Comparison of ENCODE assay signal across 8 mouse cellular contexts in genomic region chr5:115408110-115408509, GRCm38 (mm10). TPM values are rescaled to one million over a fixed set of nuclear protein-coding genes. Genes with fewer than 3 reads are reported as not detected.
DNase-seq lines count a peak whose midpoint lies in the region; ATAC-seq and TF ChIP-seq lines count a peak whose summit lies in the region.
"Had no signal": no experiment of that assay in that cellular context is flagged by ENCODE, and none has a peak within 500 bp of the region (broad histone marks: within the 10 kb centered on the region; RNA-seq: fewer than 3 reads in every experiment).

No protein-coding gene starts in this region.

- H3K27ac ChIP-seq in liver, embryonic 11.5 days (ENCODE audit: low read depth, low read length), result no peak overlapping the region
- H3K27ac ChIP-seq in liver, postnatal 0 days (ENCODE audit: low read depth), result no peak overlapping the region
- H3K27ac ChIP-seq in embryonic facial prominence, embryonic 10.5 days (replicated peaks), result peak overlapping the region; percentile 40; the same call in 1 of the 2 replicates
- no peak overlapping the region for H3K27ac ChIP-seq in hindbrain, embryonic 13.5 days
- no peak overlapping the region for H3K27ac ChIP-seq in neural tube, embryonic 13.5 days (replicated peaks)
- no peak overlapping the region for H3K27ac ChIP-seq in cerebellum, adult 2 months (ENCODE audit: insufficient read depth, low read length)

- DNase-seq in liver, embryonic 11.5 days (ENCODE audit: low spot score), result no peak
- DNase-seq in liver, postnatal 0 days, result no peak
- peak; percentile 64 for DNase-seq in embryonic facial prominence, embryonic 10.5 days (ENCODE audit: low spot score)
- no peak for DNase-seq in cerebellum, adult 2 months
- no peak for DNase-seq in frontal cortex, postnatal 36 days (ENCODE audit: low spot score in 2 of 2)

- H3K9ac ChIP-seq in liver, embryonic 11.5 days (ENCODE audit: low read depth, low read length), result no peak overlapping the region
- H3K9ac ChIP-seq in liver, postnatal 0 days (replicated peaks), result no peak overlapping the region
- peak overlapping the region; percentile 0; the same call in 1 of the 2 replicates for H3K9ac ChIP-seq in hindbrain, embryonic 13.5 days
- no peak overlapping the region for H3K9ac ChIP-seq in neural tube, embryonic 13.5 days

- TF ChIP-seq CTCF in liver, postnatal 0 days (IDR thresholded peaks at IDR 0.05; ENCODE audit: low read depth), result no peak
- no peak for TF ChIP-seq CTCF in cerebellum, adult 2 months (IDR thresholded peaks at IDR 0.05; ENCODE audit: borderline replicate concordance, insufficient read depth, low read depth, low read length)

- H3K27me3 ChIP-seq in liver, embryonic 11.5 days (replicated peaks; ENCODE audit: control insufficient read depth, insufficient read depth, low read length), result peaks cover 14% of the 10 kb centered on the region
- peaks cover 20% of the 10 kb centered on the region for H3K27me3 ChIP-seq in liver, postnatal 0 days (ENCODE audit: insufficient read depth, low read length)
- H3K27me3 ChIP-seq in embryonic facial prominence, embryonic 10.5 days (replicated peaks; ENCODE audit: low read depth, poor library complexity, severe bottlenecking), result peaks cover 14% of the 10 kb centered on the region
- H3K27me3 ChIP-seq in hindbrain, embryonic 13.5 days, result no peaks in the 10 kb centered on the region
- no peaks in the 10 kb centered on the region for H3K27me3 ChIP-seq in neural tube, embryonic 13.5 days
- no peaks in the 10 kb centered on the region; the same call in 1 of the 2 replicates for H3K27me3 ChIP-seq in cerebellum, adult 2 months (ENCODE audit: control insufficient read depth, insufficient read depth, low read length)

- no peak for TF ChIP-seq POLR2A in cerebellum, adult 2 months (IDR thresholded peaks at IDR 0.05; ENCODE audit: borderline replicate concordance, insufficient read depth, low read length)

- H3K9me3 ChIP-seq in liver, embryonic 11.5 days (ENCODE audit: control insufficient read depth, low read length), result no peaks in the 10 kb centered on the region
- no peaks in the 10 kb centered on the region for H3K9me3 ChIP-seq in liver, postnatal 0 days (ENCODE audit: low read length)
- no peaks in the 10 kb centered on the region for H3K9me3 ChIP-seq in embryonic facial prominence, embryonic 10.5 days
- H3K9me3 ChIP-seq in hindbrain, embryonic 13.5 days, result no peaks in the 10 kb centered on the region
- H3K9me3 ChIP-seq in neural tube, embryonic 13.5 days, result no peaks in the 10 kb centered on the region

- H3K4me3 ChIP-seq in liver, embryonic 11.5 days (ENCODE audit: low read depth, low read length), result no peak overlapping the region
- no peak overlapping the region for H3K4me3 ChIP-seq in liver, postnatal 0 days (ENCODE audit: low read depth, low read length)
- H3K4me3 ChIP-seq in embryonic facial prominence, embryonic 10.5 days, result peak overlapping the region; percentile 33
- no peak overlapping the region for H3K4me3 ChIP-seq in hindbrain, embryonic 13.5 days
- no peak overlapping the region for H3K4me3 ChIP-seq in neural tube, embryonic 13.5 days
- no peak overlapping the region for H3K4me3 ChIP-seq in cerebellum, adult 2 months (replicated peaks; ENCODE audit: insufficient read depth, low read depth, low read length)

- no peak for ATAC-seq in liver, embryonic 11.5 days (replicated peaks; ENCODE audit: low FRiP score)
- no peak for ATAC-seq in liver, postnatal 0 days
- ATAC-seq in hindbrain, embryonic 13.5 days (ENCODE audit: low FRiP score), result no peak
- ATAC-seq in neural tube, embryonic 13.5 days (ENCODE audit: low read depth), result no peak
- ATAC-seq: inflammation-experienced regulatory T-cells, adult 6 months had no signal

- TF ChIP-seq EP300 in liver, postnatal 0 days (IDR thresholded peaks at IDR 0.05; ENCODE audit: low read depth), result no peak

- H3K4me2 ChIP-seq in liver, embryonic 11.5 days, result peak overlapping the region; percentile 30
- no peak overlapping the region for H3K4me2 ChIP-seq in liver, postnatal 0 days (ENCODE audit: low read depth, low read length)
- peak overlapping the region; percentile 4; the same call in 1 of the 2 replicates for H3K4me2 ChIP-seq in hindbrain, embryonic 13.5 days
- H3K4me2 ChIP-seq in neural tube, embryonic 13.5 days, result peak overlapping the region; percentile 32

- 0 out of 2 replicates have a peak, but pooled peaks cover 3% of the 10 kb centered on the region for H3K4me1 ChIP-seq in liver, embryonic 11.5 days (replicated peaks; ENCODE audit: control insufficient read depth, insufficient read depth, low read length)
- no peaks in the 10 kb centered on the region for H3K4me1 ChIP-seq in liver, postnatal 0 days (ENCODE audit: insufficient read depth)
- H3K4me1 ChIP-seq in embryonic facial prominence, embryonic 10.5 days, result peaks cover 39% of the 10 kb centered on the region
- H3K4me1 ChIP-seq in hindbrain, embryonic 13.5 days (replicated peaks), result peaks cover 25% of the 10 kb centered on the region
- H3K4me1 ChIP-seq in neural tube, embryonic 13.5 days (replicated peaks), result peaks cover 30% of the 10 kb centered on the region
- 0 out of 2 replicates have a peak, but pooled peaks cover 3% of the 10 kb centered on the region for H3K4me1 ChIP-seq in cerebellum, adult 2 months (ENCODE audit: control insufficient read depth, insufficient read depth, low read length)

- 30% methylated on average over 9 of the region's 9 CpGs for WGBS in liver, embryonic 11.5 days
- WGBS in liver, postnatal 0 days (ENCODE audit: insufficient replicate concordance), result 29% methylated on average over 9 of the region's 9 CpGs
- WGBS in embryonic facial prominence, embryonic 10.5 days, result 32% methylated on average over 9 of the region's 9 CpGs
- 37% methylated on average over 9 of the region's 9 CpGs for WGBS in hindbrain, embryonic 13.5 days
- WGBS in neural tube, embryonic 13.5 days, result 28% methylated on average over 9 of the region's 9 CpGs
- WGBS in cerebellum, adult 2 months, result 40% methylated on average over 9 of the region's 9 CpGs

- H3K36me3 ChIP-seq in liver, embryonic 11.5 days (ENCODE audit: control insufficient read depth, insufficient read depth, low read length), result no peaks in the 10 kb centered on the region
- H3K36me3 ChIP-seq in liver, postnatal 0 days (replicated peaks; ENCODE audit: insufficient read depth, low read length), result no peaks in the 10 kb centered on the region
- no peaks in the 10 kb centered on the region for H3K36me3 ChIP-seq in embryonic facial prominence, embryonic 10.5 days (replicated peaks)
- no peaks in the 10 kb centered on the region for H3K36me3 ChIP-seq in hindbrain, embryonic 13.5 days
- H3K36me3 ChIP-seq in neural tube, embryonic 13.5 days, result no peaks in the 10 kb centered on the region

RNA-seq across cellular contexts. Expression of gene Msi1, which starts 21.3 kb away (rescaled TPM):
- polyA plus RNA-seq in liver, embryonic 11.5 days (2014; fragmentation: Nextera tagmentation; extraction: Ambion mirVana), result 7.5 and 9.7 TPM in 2 replicates
- 0.15 and 0.26 TPM in 2 replicates for polyA plus RNA-seq in liver, postnatal 0 days (2015; fragmentation: Nextera tagmentation; extraction: Ambion mirVana)
- polyA plus RNA-seq in embryonic facial prominence, embryonic 10.5 days (2016; fragmentation: Nextera tagmentation; extraction: Ambion mirVana), result 86.3 and 111 TPM in 2 replicates
- 71.8 and 76.9 TPM in 2 replicates for polyA plus RNA-seq in hindbrain, embryonic 13.5 days (2015; fragmentation: Nextera tagmentation; extraction: Ambion mirVana)
- polyA plus RNA-seq in neural tube, embryonic 13.5 days (2015; fragmentation: Nextera tagmentation; extraction: Ambion mirVana), result 66.5 and 66.7 TPM in 2 replicates
- 56.5 and 60.4 TPM in 2 replicates for polyA plus RNA-seq in cerebellum, adult 2 months (2012; rRNA removed)
- polyA plus RNA-seq: inflammation-experienced regulatory T-cells, adult 6 months had no signal

RNA-seq across cellular contexts. Expression of gene Pla2g1b, which starts 58.0 kb away (rescaled TPM):
- polyA plus RNA-seq in liver, embryonic 11.5 days (2014; fragmentation: Nextera tagmentation; extraction: Ambion mirVana), result 0.89 and 1.2 TPM in 2 replicates
- not detected in 2 replicates for polyA plus RNA-seq in liver, postnatal 0 days (2015; fragmentation: Nextera tagmentation; extraction: Ambion mirVana)
- not detected in 2 replicates for polyA plus RNA-seq in embryonic facial prominence, embryonic 10.5 days (2016; fragmentation: Nextera tagmentation; extraction: Ambion mirVana)
- not detected in 2 replicates for polyA plus RNA-seq in hindbrain, embryonic 13.5 days (2015; fragmentation: Nextera tagmentation; extraction: Ambion mirVana)
- 0.95 TPM in 1 of 2 replicates, not detected in the other for polyA plus RNA-seq in neural tube, embryonic 13.5 days (2015; fragmentation: Nextera tagmentation; extraction: Ambion mirVana)
- polyA plus RNA-seq in cerebellum, adult 2 months (2012; rRNA removed), result not detected in 2 replicates
- polyA plus RNA-seq: inflammation-experienced regulatory T-cells, adult 6 months had no signal

RNA-seq across cellular contexts. Expression of gene Cox6a1, which starts 59.3 kb away (rescaled TPM):
- 792 and 865 TPM in 2 replicates for polyA plus RNA-seq in liver, embryonic 11.5 days (2014; fragmentation: Nextera tagmentation; extraction: Ambion mirVana)
- polyA plus RNA-seq in liver, postnatal 0 days (2015; fragmentation: Nextera tagmentation; extraction: Ambion mirVana), result 936 and 952 TPM in 2 replicates
- 716 and 739 TPM in 2 replicates for polyA plus RNA-seq in embryonic facial prominence, embryonic 10.5 days (2016; fragmentation: Nextera tagmentation; extraction: Ambion mirVana)
- 1,031 and 1,095 TPM in 2 replicates for polyA plus RNA-seq in hindbrain, embryonic 13.5 days (2015; fragmentation: Nextera tagmentation; extraction: Ambion mirVana)
- polyA plus RNA-seq in neural tube, embryonic 13.5 days (2015; fragmentation: Nextera tagmentation; extraction: Ambion mirVana), result 1,130 and 1,174 TPM in 2 replicates
- 2,268 and 2,327 TPM in 2 replicates for polyA plus RNA-seq in cerebellum, adult 2 months (2012; rRNA removed)
